Comparison of ENCODE assay signal across 8 mouse cellular contexts in genomic region chr7:116286173-116286572, GRCm38 (mm10). TPM values are rescaled to one million over a fixed set of nuclear protein-coding genes. Genes with fewer than 3 reads are reported as not detected.
A peak's percentile ranks its signal among the peaks of the same experiment; 100 is the strongest.
DNase-seq lines count a peak whose midpoint lies in the region; ATAC-seq and TF ChIP-seq lines count a peak whose summit lies in the region.

No protein-coding gene starts in this region.

- H3K9ac ChIP-seq in hindbrain, embryonic 12.5 days, result no peak overlapping the region
- H3K9ac ChIP-seq in heart, embryonic 11.5 days (ENCODE audit: low read depth, low read length), result peak overlapping the region; percentile 12; the same call in 1 of the 2 replicates
- H3K9ac ChIP-seq in kidney, postnatal 0 days (ENCODE audit: low read depth, low read length), result no peak overlapping the region

- WGBS in hindbrain, embryonic 10.5 days, result 68% methylated on average over 12 of the region's 12 CpGs
- 66% methylated on average over 12 of the region's 12 CpGs for WGBS in hindbrain, embryonic 12.5 days
- whole genome bisulfite sequencing in heart, embryonic 11.5 days (ENCODE audit: insufficient replicate concordance), result 42% methylated on average over 12 of the region's 12 CpGs
- 41% methylated on average over 12 of the region's 12 CpGs for WGBS in kidney, postnatal 0 days

- no peak for ATAC-seq in hindbrain, embryonic 12.5 days (ENCODE audit: low FRiP score)
- 0 out of 2 replicates have a peak, but pooled peaks have one; percentile 50 for ATAC-seq in heart, embryonic 11.5 days (replicated peaks; ENCODE audit: insufficient number of reproducible peaks, low FRiP score, low TSS enrichment)
- ATAC-seq in kidney, postnatal 0 days (replicated peaks; ENCODE audit: low FRiP score, low read depth), result peak; percentile 67; the same call in 1 of the 2 replicates
- no peak for ATAC-seq in megakaryocyte, adult 5-6 weeks (ENCODE audit: poor library complexity, severe bottlenecking)

- no peaks in the 10 kb centered on the region for H3K27me3 ChIP-seq in hindbrain, embryonic 10.5 days (ENCODE audit: insufficient read depth, poor library complexity, severe bottlenecking)
- no peaks in the 10 kb centered on the region for H3K27me3 ChIP-seq in hindbrain, embryonic 12.5 days
- H3K27me3 ChIP-seq in heart, embryonic 11.5 days (ENCODE audit: control insufficient read depth, insufficient read depth, low read length), result no peaks in the 10 kb centered on the region
- no peaks in the 10 kb centered on the region for H3K27me3 ChIP-seq in kidney, postnatal 0 days (ENCODE audit: insufficient read depth, low read length)

- no peaks in the 10 kb centered on the region for H3K9me3 ChIP-seq in hindbrain, embryonic 10.5 days
- H3K9me3 ChIP-seq in hindbrain, embryonic 12.5 days (replicated peaks), result no peaks in the 10 kb centered on the region
- no peaks in the 10 kb centered on the region for H3K9me3 ChIP-seq in heart, embryonic 11.5 days (replicated peaks; ENCODE audit: control insufficient read depth, low read length)
- H3K9me3 ChIP-seq in kidney, postnatal 0 days (replicated peaks; ENCODE audit: low read length), result no peaks in the 10 kb centered on the region

- peak; percentile 2; the same call in 1 of the 2 replicates for TF ChIP-seq CTCF in kidney, postnatal 0 days (IDR thresholded peaks at IDR 0.05; ENCODE audit: low read depth)

- H3K4me3 ChIP-seq in hindbrain, embryonic 10.5 days, result no peak overlapping the region
- no peak overlapping the region for H3K4me3 ChIP-seq in hindbrain, embryonic 12.5 days
- H3K4me3 ChIP-seq in heart, embryonic 11.5 days (ENCODE audit: low read depth, low read length), result no peak overlapping the region
- H3K4me3 ChIP-seq in kidney, postnatal 0 days (replicated peaks; ENCODE audit: low read depth, low read length), result no peak overlapping the region

- H3K36me3 ChIP-seq in hindbrain, embryonic 10.5 days, result no peaks in the 10 kb centered on the region
- no peaks in the 10 kb centered on the region for H3K36me3 ChIP-seq in hindbrain, embryonic 12.5 days
- no peaks in the 10 kb centered on the region for H3K36me3 ChIP-seq in heart, embryonic 11.5 days (ENCODE audit: control insufficient read depth, insufficient read depth, low read length)
- H3K36me3 ChIP-seq in kidney, postnatal 0 days (ENCODE audit: insufficient read depth, low read length), result no peaks in the 10 kb centered on the region

- peak overlapping the region; percentile 75 for H3K27ac ChIP-seq in hindbrain, embryonic 10.5 days
- H3K27ac ChIP-seq in hindbrain, embryonic 12.5 days, result no peak overlapping the region
- H3K27ac ChIP-seq in heart, embryonic 11.5 days (ENCODE audit: low read depth, low read length), result peak overlapping the region; percentile 62
- H3K27ac ChIP-seq in kidney, postnatal 0 days, result peak overlapping the region; percentile 82

- H3K4me2 ChIP-seq in hindbrain, embryonic 12.5 days (replicated peaks), result no peak overlapping the region
- H3K4me2 ChIP-seq in heart, embryonic 11.5 days, result no peak overlapping the region
- H3K4me2 ChIP-seq in kidney, postnatal 0 days (ENCODE audit: low read length), result no peak overlapping the region

- no peak for DNase-seq in hindbrain, embryonic 10.5 days (ENCODE audit: low spot score)
- DNase-seq in kidney, postnatal 0 days (ENCODE audit: low spot score), result peak; percentile 35
- DNase-seq in lung, postnatal 36 days, result peak; percentile 46
- DNase-seq in right cerebral cortex, adult 18-20 months, result no peak
- no peak for DNase-seq in urinary bladder, adult 2 months (ENCODE audit: low spot score)

- H3K4me1 ChIP-seq in hindbrain, embryonic 10.5 days (replicated peaks), result peaks cover 80% of the 10 kb centered on the region
- peaks cover 36% of the 10 kb centered on the region for H3K4me1 ChIP-seq in hindbrain, embryonic 12.5 days
- H3K4me1 ChIP-seq in heart, embryonic 11.5 days (ENCODE audit: control insufficient read depth, insufficient read depth, low read length), result peaks cover 25% of the 10 kb centered on the region
- peaks cover 28% of the 10 kb centered on the region for H3K4me1 ChIP-seq in kidney, postnatal 0 days (replicated peaks; ENCODE audit: insufficient read depth, low read length)

RNA-seq across cellular contexts. Expression of gene Plekha7, which starts 22.0 kb away (rescaled TPM):
- polyA plus RNA-seq in hindbrain, embryonic 10.5 days (2016; fragmentation: Nextera tagmentation; extraction: Ambion mirVana), result 20.8 and 22.1 TPM in 2 replicates
- polyA plus RNA-seq in hindbrain, embryonic 12.5 days (2016; fragmentation: Nextera tagmentation; extraction: Ambion mirVana), result 10.7 and 12.5 TPM in 2 replicates
- polyA plus RNA-seq in heart, embryonic 11.5 days (2014; fragmentation: Nextera tagmentation; extraction: Ambion mirVana), result 25.7 and 29.1 TPM in 2 replicates
- 11.8 and 12.1 TPM in 2 replicates for polyA plus RNA-seq in kidney, postnatal 0 days (2015; fragmentation: Nextera tagmentation; extraction: Ambion mirVana)
- 18.4 and 21.4 TPM in 2 replicates for polyA plus RNA-seq in urinary bladder, adult 2 months (2012; rRNA removed)
- total RNA-seq in megakaryocyte, adult 5-6 weeks (2015), result 0.02 and 0.16 TPM in 2 replicates
- total RNA-seq in megakaryocyte, adult 5-6 weeks (2017), result 0.18 TPM in 1 of 2 replicates, not detected in the other

RNA-seq across cellular contexts. Expression of gene Rps13, which starts 47.8 kb away (rescaled TPM):
- polyA plus RNA-seq in hindbrain, embryonic 10.5 days (2016; fragmentation: Nextera tagmentation; extraction: Ambion mirVana), result 814 and 844 TPM in 2 replicates
- 569 and 639 TPM in 2 replicates for polyA plus RNA-seq in hindbrain, embryonic 12.5 days (2016; fragmentation: Nextera tagmentation; extraction: Ambion mirVana)
- polyA plus RNA-seq in heart, embryonic 11.5 days (2014; fragmentation: Nextera tagmentation; extraction: Ambion mirVana), result 706 and 724 TPM in 2 replicates
- polyA plus RNA-seq in kidney, postnatal 0 days (2015; fragmentation: Nextera tagmentation; extraction: Ambion mirVana), result 741 and 816 TPM in 2 replicates
- polyA plus RNA-seq in urinary bladder, adult 2 months (2012; rRNA removed), result 1,159 and 1,205 TPM in 2 replicates
- 1,284 and 1,307 TPM in 2 replicates for total RNA-seq in megakaryocyte, adult 5-6 weeks (2015)
- 3,022 and 3,027 TPM in 2 replicates for total RNA-seq in megakaryocyte, adult 5-6 weeks (2017)

Comparison
In these comparisons a context has a peak if more than half of its experiments do, and no peak if none do; other contexts are left out.
1. DNase-seq: peak in kidney, postnatal 0 days (single experiment) and lung, postnatal 36 days (single experiment); none in hindbrain, embryonic 10.5 days (single experiment), right cerebral cortex, adult 18-20 months (single experiment) and urinary bladder, adult 2 months (single experiment).
2. ATAC-seq: peak in heart, embryonic 11.5 days (single experiment) and kidney, postnatal 0 days (single experiment); none in hindbrain, embryonic 12.5 days (single experiment) and megakaryocyte, adult 5-6 weeks (single experiment).